Mouse (Mus musculus): ENCODE results near the gene Dglucy. TPM values are rescaled to one million over a fixed set of nuclear protein-coding genes. Genes with fewer than 3 reads are reported as not detected.

Dglucy gene
- total and polyA plus RNA-seq, 2 experiments from 2014 or later: 7.9 to 12.4 TPM

- Histone ChIP-seq H3K4me2 (ENCODE audit: low read depth, low read length) (no peak overlapping the region), H3K4me3 (ENCODE audit: low read depth, low read length) (no peak overlapping the region), H3K27ac (ENCODE audit: low read depth) (no peak overlapping the region), H3K4me1 (ENCODE audit: control insufficient read depth, insufficient read depth) (peaks cover 13% of the 10 kb centered on the region; the same call in 1 of the 2 replicates), H3K9ac (replicated peaks; ENCODE audit: low read depth, low read length) (no peak overlapping the region), H3K27me3 (ENCODE audit: control insufficient read depth, insufficient read depth, low read length) (no peaks in the 10 kb centered on the region), H3K9me3 (replicated peaks; ENCODE audit: control insufficient read depth, low read length) (no peaks in the 10 kb centered on the region), H3K36me3 (replicated peaks; ENCODE audit: control insufficient read depth, insufficient read depth, low read length) (no peaks in the 10 kb centered on the region)
- no peak for ATAC-seq (ENCODE audit: insufficient read depth, low read depth)
- no peak for DNase-seq (ENCODE audit: low spot score)
- WGBS: 89% methylated on average over 13 of the region's 13 CpGs
- TF ChIP-seq EP300 (IDR thresholded peaks at IDR 0.05; ENCODE audit: low read depth): no peak
- no peak for TF ChIP-seq CTCF (IDR thresholded peaks at IDR 0.05; ENCODE audit: low read depth)
Observed at GRCm38 (mm10) chr12:100781428-100782120, 2.7 kb downstream of the Dglucy start.

- Histone ChIP-seq H3K36me3 (replicated peaks; ENCODE audit: control insufficient read depth, insufficient read depth, low read length) (no peaks in the 10 kb centered on the region), H3K27ac (ENCODE audit: low read depth) (no peak overlapping the region), H3K4me1 (ENCODE audit: control insufficient read depth, insufficient read depth) (peaks cover 8% of the 10 kb centered on the region; the same call in 1 of the 2 replicates), H3K4me3 (ENCODE audit: low read depth, low read length) (no peak overlapping the region), H3K27me3 (ENCODE audit: control insufficient read depth, insufficient read depth, low read length) (no peaks in the 10 kb centered on the region), H3K9ac (replicated peaks; ENCODE audit: low read depth, low read length) (no peak overlapping the region), H3K9me3 (replicated peaks; ENCODE audit: control insufficient read depth, low read length) (no peaks in the 10 kb centered on the region), H3K4me2 (ENCODE audit: low read depth, low read length) (no peak overlapping the region)
- ATAC-seq (ENCODE audit: insufficient read depth, low read depth) (no peak), DNase-seq (ENCODE audit: low spot score) (no peak)
- TF ChIP-seq CTCF (IDR thresholded peaks at IDR 0.05; ENCODE audit: low read depth) (no peak), EP300 (IDR thresholded peaks at IDR 0.05; ENCODE audit: low read depth) (no peak)
- whole genome bisulfite sequencing: 70% methylated on average over 2 of the region's 2 CpGs
Observed at GRCm38 (mm10) chr12:100784152-100784551, 5.3 kb downstream of the Dglucy start.

GRCm38 (mm10) chr12:100785344-100785743 is 6.5 kb downstream of the Dglucy start:
- DNase-seq (ENCODE audit: low spot score): no peak
- Histone ChIP-seq H3K4me2 (ENCODE audit: low read depth, low read length) (no peak overlapping the region), H3K9me3 (replicated peaks; ENCODE audit: control insufficient read depth, low read length) (no peaks in the 10 kb centered on the region), H3K4me1 (ENCODE audit: control insufficient read depth, insufficient read depth) (peaks cover 8% of the 10 kb centered on the region; the same call in 1 of the 2 replicates), H3K9ac (replicated peaks; ENCODE audit: low read depth, low read length) (no peak overlapping the region), H3K27ac (ENCODE audit: low read depth) (no peak overlapping the region), H3K36me3 (replicated peaks; ENCODE audit: control insufficient read depth, insufficient read depth, low read length) (no peaks in the 10 kb centered on the region), H3K27me3 (ENCODE audit: control insufficient read depth, insufficient read depth, low read length) (no peaks in the 10 kb centered on the region), H3K4me3 (ENCODE audit: low read depth, low read length) (no peak overlapping the region)
- ATAC-seq (ENCODE audit: insufficient read depth, low read depth): no peak
- 28% methylated on average over 7 of the region's 7 CpGs for WGBS
- TF ChIP-seq CTCF (IDR thresholded peaks at IDR 0.05; ENCODE audit: low read depth) (no peak), EP300 (IDR thresholded peaks at IDR 0.05; ENCODE audit: low read depth) (no peak)

DNA sequence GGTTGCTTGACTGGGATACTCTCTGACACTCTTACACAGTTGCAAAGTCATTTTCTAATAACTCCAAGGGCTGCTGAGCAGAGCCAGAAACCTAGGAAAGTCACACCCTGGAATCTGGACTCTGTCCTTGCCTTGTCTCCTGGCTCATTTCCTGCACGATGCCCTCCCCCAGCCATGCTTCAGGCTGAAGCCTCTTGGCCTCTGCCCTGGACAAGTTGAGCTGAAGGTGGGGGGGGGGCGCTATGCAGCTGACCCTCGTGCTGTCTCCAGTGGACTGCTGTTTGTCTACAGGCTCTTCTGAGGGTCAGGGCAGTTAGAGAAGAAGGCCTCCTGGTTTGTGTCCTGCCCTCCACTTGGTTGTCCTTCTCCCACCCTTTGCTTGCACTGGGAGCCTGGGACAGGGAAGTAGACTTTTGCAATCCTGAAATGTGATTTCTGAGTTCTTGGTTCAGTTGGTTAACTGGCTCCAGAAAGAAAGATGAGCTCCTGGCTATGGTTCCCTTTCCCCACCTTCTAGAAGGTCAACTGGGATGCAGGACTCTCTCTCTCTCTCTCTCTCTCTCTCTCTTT is 11.2 kb downstream of the Dglucy start:
- H3K9ac ChIP-seq (replicated peaks; ENCODE audit: low read depth, low read length): no peak overlapping the region
- peaks cover 8% of the 10 kb centered on the region; the same call in 1 of the 2 replicates for H3K4me1 ChIP-seq (ENCODE audit: control insufficient read depth, insufficient read depth)
- no peak overlapping the region for H3K4me3 ChIP-seq (ENCODE audit: low read depth, low read length)
- no peaks in the 10 kb centered on the region for H3K9me3 ChIP-seq (replicated peaks; ENCODE audit: control insufficient read depth, low read length)
- H3K4me2 ChIP-seq (ENCODE audit: low read depth, low read length): no peak overlapping the region
- TF ChIP-seq CTCF (IDR thresholded peaks at IDR 0.05; ENCODE audit: low read depth) (no peak), EP300 (IDR thresholded peaks at IDR 0.05; ENCODE audit: low read depth) (no peak)
- ATAC-seq (ENCODE audit: insufficient read depth, low read depth) (no peak), DNase-seq (ENCODE audit: low spot score) (no peak)
- WGBS: 26% methylated on average over 3 of the region's 3 CpGs
- no peaks in the 10 kb centered on the region for H3K27me3 ChIP-seq (ENCODE audit: control insufficient read depth, insufficient read depth, low read length)
- no peaks in the 10 kb centered on the region for H3K36me3 ChIP-seq (replicated peaks; ENCODE audit: control insufficient read depth, insufficient read depth, low read length)
- no peak overlapping the region for H3K27ac ChIP-seq (ENCODE audit: low read depth)

DNA sequence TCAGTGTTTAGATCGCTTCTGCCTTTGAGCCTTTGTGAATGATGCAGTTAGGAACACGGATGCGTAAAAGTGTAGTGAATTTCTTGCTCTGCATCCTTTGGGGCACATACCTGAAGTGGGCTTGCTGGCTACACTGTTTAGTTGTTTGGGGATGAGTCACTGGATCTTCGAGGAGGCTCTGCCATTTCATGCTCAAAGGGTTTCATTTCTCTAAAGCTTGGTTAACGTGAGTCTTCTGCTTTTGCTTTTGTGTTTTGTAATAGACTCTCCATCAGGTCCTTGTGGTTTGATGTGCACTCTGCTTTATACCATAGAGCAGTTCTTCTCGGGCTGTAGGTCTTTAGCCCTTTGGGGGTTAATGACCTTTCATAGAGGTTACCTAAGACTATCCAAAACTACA is 12.6 kb downstream of the Dglucy start:
- TF ChIP-seq CTCF (IDR thresholded peaks at IDR 0.05; ENCODE audit: low read depth) (no peak), EP300 (IDR thresholded peaks at IDR 0.05; ENCODE audit: low read depth) (no peak)
- DNase-seq (ENCODE audit: low spot score) (no peak), ATAC-seq (ENCODE audit: insufficient read depth, low read depth) (no peak)
- H3K4me2 ChIP-seq (ENCODE audit: low read depth, low read length): no peak overlapping the region
- H3K27ac ChIP-seq (ENCODE audit: low read depth): no peak overlapping the region
- no peak overlapping the region for H3K9ac ChIP-seq (replicated peaks; ENCODE audit: low read depth, low read length)
- no peaks in the 10 kb centered on the region for H3K36me3 ChIP-seq (replicated peaks; ENCODE audit: control insufficient read depth, insufficient read depth, low read length)
- WGBS: 77% methylated on average over 6 of the region's 6 CpGs
- no peaks in the 10 kb centered on the region for H3K27me3 ChIP-seq (ENCODE audit: control insufficient read depth, insufficient read depth, low read length)
- H3K4me3 ChIP-seq (ENCODE audit: low read depth, low read length): no peak overlapping the region
- 0 out of 2 replicates have a peak, but pooled peaks cover 8% of the 10 kb centered on the region for H3K4me1 ChIP-seq (ENCODE audit: control insufficient read depth, insufficient read depth)
- H3K9me3 ChIP-seq (replicated peaks; ENCODE audit: control insufficient read depth, low read length): no peaks in the 10 kb centered on the region
